Mouse (Mus musculus) spleen, adult 2 months (tissue): ENCODE measurements around the gene Rbms3.

Source experiments
- CTCF ChIP-seq: fragments of 200-500 bp; IDR thresholded peaks from 2 replicates; pipeline ENCODE4 v1.5.1; 2011; ENCODE audit warnings: mild to moderate bottlenecking, inconsistent platforms; ENCODE audit not compliant: insufficient read depth, insufficient read length, insufficient replicate concordance; ENCODE audit errors: extremely low read depth
- POLR2A ChIP-seq: fragments of 200-500 bp; IDR thresholded peaks from 2 replicates; pipeline ENCODE4 v1.6.1; 2011; ENCODE audit warnings: low read depth, low read length, inconsistent platforms

GRCm38 (mm10) chr9:116817196-116817595, 812.5 kb downstream of the Rbms3 start:
- no peak for TF ChIP-seq CTCF
- TF ChIP-seq POLR2A = no peak
